Mouse (Mus musculus): ENCODE measurements at regions not wholly inside any gene's neighbourhood (a gene's known extent, or its start where the extent isn't known, plus 50 kb on each side); places are given as distances from the start of the nearest gene placed in this dataset.

- TF ChIP-seq CTCF (IDR thresholded peaks at IDR 0.05; ENCODE audit: low read depth) = no peak
- TF ChIP-seq EP300 (optimal IDR thresholded peaks at IDR 0.05) = no peak
These were observed 555.9 kb upstream of the Klhl1 start for GRCm38 (mm10) chr14:97074808-97075207.
